Mouse (Mus musculus) limb, embryonic 14.5 days (tissue): ENCODE results near the gene Atp6v0d1. TPM values are rescaled to one million over a fixed set of nuclear protein-coding genes. Genes with fewer than 3 reads are reported as not detected.
A peak's percentile ranks its signal among the peaks of the same experiment; 100 is the strongest.

Source experiments
- ATAC-seq: fragments of 200-750 bp; cut with Nextera tagmentation; 2 replicates; pipeline ENCODE4 v1.8.0; 2017; ENCODE audit warnings: low read depth, moderate number of reproducible peaks, moderate TSS enrichment; ENCODE audit not compliant: low FRiP score
- DNase-seq: peaks from one replicate; pipeline ENCODE4 v3.0.0-alpha.2; 2015; ENCODE audit warnings: low spot score
- H3K27ac ChIP-seq: fragments of 300-500 bp; sonication (generic); replicated peaks from 2 replicates; pipeline ENCODE4 v1.5.1; 2014; ENCODE audit warnings: low read depth, mild to moderate bottlenecking, low read length, moderate library complexity, mixed read lengths
- H3K27me3 ChIP-seq: fragments of 300-500 bp; sonication (generic); 2 replicates; pipeline ENCODE4 v1.6.1; 2014; ENCODE audit warnings: low read length, mixed read lengths; ENCODE audit not compliant: control insufficient read depth, insufficient read depth
- H3K36me3 ChIP-seq: fragments of 300-500 bp; sonication (generic); 2 replicates; pipeline ENCODE4 v1.6.1; 2014; ENCODE audit warnings: mild to moderate bottlenecking, low read length, moderate library complexity, mixed read lengths; ENCODE audit not compliant: control insufficient read depth, insufficient read depth
- H3K4me1 ChIP-seq: fragments of 300-500 bp; sonication (generic); 2 replicates; pipeline ENCODE4 v1.6.1; 2014; ENCODE audit warnings: antibody characterized with exemption, low read length, mixed read lengths; ENCODE audit not compliant: control insufficient read depth, insufficient read depth
- H3K4me2 ChIP-seq: fragments of 300-500 bp; sonication (generic); replicated peaks from 2 replicates; pipeline ENCODE4 v1.6.1; 2014; ENCODE audit warnings: low read depth, mild to moderate bottlenecking, low read length, moderate library complexity; ENCODE audit not compliant: severe bottlenecking
- H3K4me3 ChIP-seq: fragments of 300-500 bp; sonication (generic); replicated peaks from 2 replicates; pipeline ENCODE4 v1.5.1; 2014; ENCODE audit warnings: low read length
- H3K9ac ChIP-seq: fragments of 300-500 bp; sonication (generic); 2 replicates; pipeline ENCODE4 v1.6.1; 2014; ENCODE audit warnings: mild to moderate bottlenecking, low read depth, low read length, moderate library complexity; ENCODE audit not compliant: severe bottlenecking
- H3K9me3 ChIP-seq: fragments of 300-500 bp; sonication (generic); 2 replicates; pipeline ENCODE4 v1.6.1; 2016; ENCODE audit warnings: low read length; ENCODE audit not compliant: control insufficient read depth
- POLR2A ChIP-seq: fragments of 200-500 bp; IDR thresholded peaks from 2 replicates; pipeline ENCODE4 v1.8.0; 2012; ENCODE audit warnings: inconsistent platforms, mild to moderate bottlenecking, moderate library complexity, borderline replicate concordance; ENCODE audit not compliant: insufficient read depth, insufficient read length; ENCODE audit errors: extremely low read depth
- WGBS: fragments of 180-500 bp; shearing (Covaris S2); extraction: QIAGEN DNeasy Blood & Tissue Kit; methylation state at CpG from one replicate; pipeline ENCODE4 v1.1.7; 2014; 5-methylcytosine and 5-hydroxymethylcytosine counted together
- polyA plus RNA-seq, 2 experiments: library from polyadenylated mRNA; depleted of rRNA in 1 of 2; stranded (reverse) in 1 of 2; unstranded in 1 of 2; fragments of >200 nt; fragmentation: Nextera tagmentation in 1 of 2; extraction: Ambion mirVana in 1 of 2; gene quantifications; 2 replicates each; pipeline versions ENCODE4 v1.2.1 to v1.2.3; 2012 to 2014

Atp6v0d1 gene
- polyA plus RNA-seq, 2 experiments, result 93.2 to 98.9 TPM

- WGBS, result 77% methylated on average over 18 of the region's 18 CpGs
- peak overlapping the region; percentile 38 for H3K4me2 ChIP-seq
- no peaks in the 10 kb centered on the region for H3K9me3 ChIP-seq
- DNase-seq, result no peak
- H3K27me3 ChIP-seq, result no peaks in the 10 kb centered on the region
- H3K27ac ChIP-seq, result peak overlapping the region; percentile 80
- no peaks in the 10 kb centered on the region for H3K36me3 ChIP-seq
- peak overlapping the region; percentile 24 for H3K4me3 ChIP-seq
- H3K9ac ChIP-seq, result peak overlapping the region; percentile 48; the same call in 1 of the 2 replicates
- no peak for ATAC-seq
- peaks cover 13% of the 10 kb centered on the region for H3K4me1 ChIP-seq
- TF ChIP-seq POLR2A, result no peak
Observed at GRCm38 (mm10) chr8:105594451-105595242, 28.8 kb upstream of the Atp6v0d1 start.

- H3K27ac ChIP-seq, result peak overlapping the region; percentile 80
- 10% methylated on average over 15 of the region's 15 CpGs for WGBS
- H3K9me3 ChIP-seq, result no peaks in the 10 kb centered on the region
Observed at GRCm38 (mm10) chr8:105593859-105594258, 28.0 kb upstream of the Atp6v0d1 start.

GRCm38 (mm10) chr8:105592431-105592830 is 26.6 kb upstream of the Atp6v0d1 start:
- Histone ChIP-seq H3K27ac (no peak overlapping the region), H3K4me1 (peaks cover 13% of the 10 kb centered on the region), H3K36me3 (no peaks in the 10 kb centered on the region), H3K9ac (no peak overlapping the region), H3K9me3 (no peaks in the 10 kb centered on the region), H3K27me3 (no peaks in the 10 kb centered on the region), H3K4me2 (no peak overlapping the region), H3K4me3 (no peak overlapping the region)
- WGBS, result 53% methylated on average over 2 of the region's 2 CpGs
- no peak for TF ChIP-seq POLR2A
- no peak for ATAC-seq
- no peak for DNase-seq

More at GRCm38 (mm10) chr8:105593859-105594258, 28.0 kb upstream of the Atp6v0d1 start:
- no peaks in the 10 kb centered on the region for H3K36me3 ChIP-seq
- no peaks in the 10 kb centered on the region for H3K27me3 ChIP-seq
- no peak for TF ChIP-seq POLR2A
- peak overlapping the region; percentile 48 for H3K9ac ChIP-seq
- H3K4me1 ChIP-seq, result peaks cover 13% of the 10 kb centered on the region
- peak; percentile 87 for ATAC-seq
- H3K4me2 ChIP-seq, result peak overlapping the region; percentile 38
- peak; percentile 69 for DNase-seq
- H3K4me3 ChIP-seq, result peak overlapping the region; percentile 24

DNA sequence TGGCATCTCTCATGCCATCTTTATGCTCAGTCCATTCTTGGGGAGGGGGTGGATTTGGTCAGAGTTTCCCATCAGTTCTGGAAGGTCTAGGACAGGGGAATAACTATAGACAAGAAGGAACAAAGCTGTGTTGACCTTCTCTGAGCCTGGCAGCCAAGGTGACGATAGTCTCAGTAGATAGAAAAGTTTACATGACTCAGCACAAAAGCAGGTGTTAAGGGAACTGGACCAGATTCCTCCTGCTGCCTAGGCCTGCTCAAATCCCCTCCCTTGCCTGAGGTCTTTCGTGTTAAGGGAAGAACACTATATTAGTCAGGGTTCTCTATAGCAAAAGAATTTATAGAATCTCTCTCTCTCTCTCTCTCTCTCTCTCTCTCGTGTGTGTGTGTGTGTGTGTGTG is 13.9 kb upstream of the Atp6v0d1 start:
- H3K4me2 ChIP-seq, result no peak overlapping the region
- H3K27me3 ChIP-seq, result no peaks in the 10 kb centered on the region
- no peak overlapping the region for H3K4me3 ChIP-seq
- no peak overlapping the region for H3K9ac ChIP-seq
- no peaks in the 10 kb centered on the region for H3K9me3 ChIP-seq
- DNase-seq (peak; percentile 40), ATAC-seq (no peak)
- H3K27ac ChIP-seq, result no peak overlapping the region
- TF ChIP-seq POLR2A, result no peak
- no peaks in the 10 kb centered on the region for H3K36me3 ChIP-seq
- WGBS, result 55% methylated on average over 3 of the region's 3 CpGs
- no peaks in the 10 kb centered on the region for H3K4me1 ChIP-seq

DNA sequence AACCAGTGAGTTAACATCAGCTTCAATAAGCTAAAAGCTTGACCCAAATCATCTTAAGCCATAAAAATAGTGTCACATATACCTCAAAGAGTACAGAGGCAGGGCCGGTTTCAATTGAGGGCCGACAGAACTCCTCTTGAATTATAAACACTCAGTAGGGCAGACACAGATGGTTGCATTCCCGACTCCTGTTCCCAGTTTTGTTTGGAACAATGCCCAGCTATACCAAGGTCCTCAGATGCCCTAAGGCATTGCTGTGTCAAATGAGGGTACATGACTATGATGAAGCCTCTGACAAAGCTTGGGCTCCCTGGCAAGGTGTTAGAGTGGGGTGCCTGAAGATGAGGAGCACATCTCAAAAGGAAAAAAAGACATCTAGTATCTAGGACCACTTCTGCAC is 9.7 kb upstream of the Atp6v0d1 start:
- H3K9me3 ChIP-seq, result no peaks in the 10 kb centered on the region
- TF ChIP-seq POLR2A, result no peak
- 53% methylated on average over 3 of the region's 3 CpGs for WGBS
- no peak for DNase-seq
- H3K27me3 ChIP-seq, result no peaks in the 10 kb centered on the region
- H3K27ac ChIP-seq, result no peak overlapping the region
- no peaks in the 10 kb centered on the region for H3K4me1 ChIP-seq
- H3K9ac ChIP-seq, result no peak overlapping the region
- ATAC-seq, result no peak
- no peak overlapping the region for H3K4me2 ChIP-seq
- no peaks in the 10 kb centered on the region for H3K36me3 ChIP-seq
- no peak overlapping the region for H3K4me3 ChIP-seq

DNA sequence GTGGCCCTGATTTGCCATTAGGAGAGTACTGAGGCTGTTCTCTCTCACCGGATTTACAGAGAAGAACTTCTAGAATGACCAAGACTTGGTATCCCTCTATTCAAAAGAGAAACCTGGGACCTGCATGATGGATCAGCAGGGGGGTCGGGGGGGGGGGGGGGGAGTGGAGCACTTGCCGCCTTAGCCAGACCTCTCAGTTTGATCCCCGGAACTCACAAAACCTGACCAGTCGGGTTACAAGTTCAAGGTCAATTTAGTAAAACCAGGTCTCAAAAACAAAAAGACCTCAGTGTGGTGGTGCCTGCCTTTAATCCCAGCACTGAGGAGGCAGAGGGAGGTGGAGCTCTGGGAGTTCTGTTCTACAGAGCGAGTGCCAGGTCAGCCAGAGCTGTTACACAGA is 8.9 kb upstream of the Atp6v0d1 start:
- no peaks in the 10 kb centered on the region for H3K4me1 ChIP-seq
- no peak for TF ChIP-seq POLR2A
- H3K27me3 ChIP-seq, result no peaks in the 10 kb centered on the region
- no peak overlapping the region for H3K4me3 ChIP-seq
- no peak overlapping the region for H3K9ac ChIP-seq
- H3K27ac ChIP-seq, result no peak overlapping the region
- 44% methylated on average over 6 of the region's 6 CpGs for WGBS
- H3K36me3 ChIP-seq, result no peaks in the 10 kb centered on the region
- H3K4me2 ChIP-seq, result no peak overlapping the region
- DNase-seq (no peak), ATAC-seq (no peak)
- no peaks in the 10 kb centered on the region for H3K9me3 ChIP-seq
